Mouse (Mus musculus) urinary bladder, postnatal 4 days (tissue): ENCODE data around the gene Avpr2.
A peak's percentile ranks its signal among the peaks of the same experiment; 100 is the strongest.

Experiments
- DNase-seq, 2 experiments: peaks; one replicate each; pipeline ENCODE4 v3.0.0; 2021 to 2022; ENCODE audit warnings: low spot score in 2 of 2

The Avpr2 gene

GRCm38 (mm10) chrX:73891551-73892152 is at the start of gene Avpr2:
Gene Avpr2, plus strand, starts transcription at chrX:73892102.
- DNase-seq = no peak

- DNase-seq = no peak
These were observed 37.4 kb upstream of the Avpr2 start for GRCm38 (mm10) chrX:73854326-73855086.

- DNase-seq = no peak
These were observed 36.9 kb upstream of the Avpr2 start for GRCm38 (mm10) chrX:73855087-73855408.

- no peak for DNase-seq
These were observed 27.2 kb upstream of the Avpr2 start for GRCm38 (mm10) chrX:73864692-73865091.

- DNase-seq = no peak
These were observed 24.6 kb upstream of the Avpr2 start for GRCm38 (mm10) chrX:73867256-73867655.

- no peak for DNase-seq
These were observed 24.1 kb upstream of the Avpr2 start for GRCm38 (mm10) chrX:73867852-73868251.

- DNase-seq = no peak
These were observed 22.6 kb upstream of the Avpr2 start for GRCm38 (mm10) chrX:73869334-73869733.

GRCm38 (mm10) chrX:73871474-73871873 is 20.4 kb upstream of the Avpr2 start:
- DNase-seq = no peak

GRCm38 (mm10) chrX:73871956-73872355 is 19.9 kb upstream of the Avpr2 start:
- DNase-seq = no peak

- DNase-seq = no peak
These were observed 16.0 kb upstream of the Avpr2 start for GRCm38 (mm10) chrX:73875881-73876280.

GRCm38 (mm10) chrX:73877014-73877413 is 14.9 kb upstream of the Avpr2 start:
- DNase-seq = no peak

GRCm38 (mm10) chrX:73880194-73881035 is 11.5 kb upstream of the Avpr2 start:
- DNase-seq = peak in 1 of 2 experiments; percentile 29

- DNase-seq = no peak
These were observed 10.9 kb upstream of the Avpr2 start for GRCm38 (mm10) chrX:73881036-73881427.

GRCm38 (mm10) chrX:73881463-73881862 is 10.4 kb upstream of the Avpr2 start:
- no peak for DNase-seq

GRCm38 (mm10) chrX:73892833-73893232 is 931 bp downstream of the Avpr2 start:
- no peak for DNase-seq

- DNase-seq = no peak
These were observed 3.8 kb downstream of the Avpr2 start, which contains the start of gene L1cam for GRCm38 (mm10) chrX:73895719-73896118. Gene L1cam, minus strand, starts transcription at chrX:73896105.

- no peak for DNase-seq
These were observed 6.1 kb downstream of the Avpr2 start for GRCm38 (mm10) chrX:73897959-73898358.

GRCm38 (mm10) chrX:73910049-73910448 is 18.1 kb downstream of the Avpr2 start:
- no peak for DNase-seq

- DNase-seq = no peak
These were observed 18.5 kb downstream of the Avpr2 start for GRCm38 (mm10) chrX:73910451-73910850.

GRCm38 (mm10) chrX:73911156-73911555 is 19.3 kb downstream of the Avpr2 start:
- no peak for DNase-seq

- DNase-seq = no peak
These were observed 19.7 kb downstream of the Avpr2 start for GRCm38 (mm10) chrX:73911588-73911987.
